Mouse (Mus musculus) E14TG2a.4 (cell line): ENCODE measurements around the gene 5330417C22Rik.

Source experiments
- H3K27me3 ChIP-seq: 2 replicates; pipeline ENCODE4 v1.6.1; 2014; ENCODE audit warnings: low read length, control low read depth; ENCODE audit not compliant: insufficient read depth
- H3K36me3 ChIP-seq: 2 replicates; pipeline ENCODE4 v1.6.1; 2014; ENCODE audit warnings: low read length, control low read depth; ENCODE audit not compliant: insufficient read depth
- H3K4me1 ChIP-seq: replicated peaks from 2 replicates; pipeline ENCODE4 v1.6.1; 2014; ENCODE audit warnings: low read depth, low read length, control low read depth
- H3K4me3 ChIP-seq: replicated peaks from 2 replicates; pipeline ENCODE4 v1.5.1; 2014; ENCODE audit warnings: mild to moderate bottlenecking, low read length
- H3K9me3 ChIP-seq: 2 replicates; pipeline ENCODE4 v1.6.1; 2014; ENCODE audit warnings: low read length, control low read depth
- CTCF ChIP-seq: conservative IDR thresholded peaks from 2 replicates; pipeline ENCODE4 v1.5.1; 2014; ENCODE audit warnings: low read length
- NANOG ChIP-seq: IDR thresholded peaks from 2 replicates; pipeline ENCODE4 v1.6.1; 2014; ENCODE audit warnings: borderline replicate concordance, low read length, mixed read lengths
- POU5F1 ChIP-seq: IDR thresholded peaks from 2 replicates; pipeline ENCODE4 v1.6.1; 2014; ENCODE audit warnings: low read length, borderline replicate concordance

Gene 5330417C22Rik

GRCm38 (mm10) chr3:108563309-108563708, 27.0 kb upstream of the 5330417C22Rik start:
- TF ChIP-seq NANOG: no peak
- TF ChIP-seq POU5F1: no peak
- peak; percentile 63 for TF ChIP-seq CTCF
- peaks cover 40% of the 10 kb centered on the region for H3K4me1 ChIP-seq
- H3K9me3 ChIP-seq: peaks cover 4% of the 10 kb centered on the region
- no peaks in the 10 kb centered on the region for H3K27me3 ChIP-seq
- peak overlapping the region; percentile 95 for H3K4me3 ChIP-seq
- peaks cover 22% of the 10 kb centered on the region for H3K36me3 ChIP-seq

GRCm38 (mm10) chr3:108562777-108563271, 26.5 kb upstream of the 5330417C22Rik start:
- Histone ChIP-seq H3K4me1 (peaks cover 38% of the 10 kb centered on the region), H3K27me3 (no peaks in the 10 kb centered on the region), H3K36me3 (peaks cover 27% of the 10 kb centered on the region), H3K9me3 (peaks cover 4% of the 10 kb centered on the region), H3K4me3 (peak overlapping the region; percentile 95)
- no peak for TF ChIP-seq NANOG
- no peak for TF ChIP-seq CTCF
- TF ChIP-seq POU5F1: no peak

- H3K4me3 ChIP-seq: peak within 1 kb of the TSS; percentile 95
- peaks cover 37% of the 10 kb centered on the region for H3K4me1 ChIP-seq
- peaks cover 31% of the 10 kb centered on the region for H3K36me3 ChIP-seq
- H3K9me3 ChIP-seq: peaks cover 4% of the 10 kb centered on the region
- no peak for TF ChIP-seq CTCF
- no peak for TF ChIP-seq NANOG
- TF ChIP-seq POU5F1: no peak
- no peaks in the 10 kb centered on the region for H3K27me3 ChIP-seq
Observed at GRCm38 (mm10) chr3:108562133-108562730, 25.9 kb upstream of the 5330417C22Rik start, which contains the start of gene Tmem167b. Gene Tmem167b (minus strand): TSS chr3:108562466.

- Histone ChIP-seq H3K9me3 (no peaks in the 10 kb centered on the region), H3K27me3 (no peaks in the 10 kb centered on the region), H3K4me3 (no peak overlapping the region), H3K4me1 (peaks cover 41% of the 10 kb centered on the region), H3K36me3 (peaks cover 35% of the 10 kb centered on the region)
- no peak for TF ChIP-seq CTCF
- no peak for TF ChIP-seq NANOG
- TF ChIP-seq POU5F1: no peak
Observed at GRCm38 (mm10) chr3:108557888-108558287, 21.6 kb upstream of the 5330417C22Rik start.

GRCm38 (mm10) chr3:108554587-108555312, 18.4 kb upstream of the 5330417C22Rik start:
- Histone ChIP-seq H3K9me3 (no peaks in the 10 kb centered on the region), H3K27me3 (no peaks in the 10 kb centered on the region)

GRCm38 (mm10) chr3:108554111-108554561, 17.8 kb upstream of the 5330417C22Rik start:
- Histone ChIP-seq H3K4me3 (peak overlapping the region; percentile 91), H3K4me1 (peaks cover 23% of the 10 kb centered on the region), H3K36me3 (peaks cover 22% of the 10 kb centered on the region), H3K27me3 (no peaks in the 10 kb centered on the region), H3K9me3 (no peaks in the 10 kb centered on the region)
- TF ChIP-seq CTCF (no peak), POU5F1 (no peak), NANOG (no peak)

More at GRCm38 (mm10) chr3:108554587-108555312, 18.4 kb upstream of the 5330417C22Rik start:
- H3K4me3 ChIP-seq: peak overlapping the region; percentile 91
- H3K4me1 ChIP-seq: peaks cover 20% of the 10 kb centered on the region
- H3K36me3 ChIP-seq: peaks cover 28% of the 10 kb centered on the region
- TF ChIP-seq POU5F1 (0 out of 2 replicates have a peak, but pooled peaks have one; percentile 25), NANOG (no peak), CTCF (peak; percentile 88)

GRCm38 (mm10) chr3:108542299-108542698, 6.0 kb upstream of the 5330417C22Rik start:
- Histone ChIP-seq H3K4me3 (no peak overlapping the region), H3K9me3 (peaks cover 5% of the 10 kb centered on the region; the same call in 1 of the 2 replicates), H3K36me3 (no peaks in the 10 kb centered on the region), H3K27me3 (no peaks in the 10 kb centered on the region; the same call in 1 of the 2 replicates), H3K4me1 (peaks cover 4% of the 10 kb centered on the region; the same call in 1 of the 2 replicates)
- TF ChIP-seq CTCF (no peak), POU5F1 (no peak), NANOG (no peak)

- H3K36me3 ChIP-seq: no peaks in the 10 kb centered on the region
- no peaks in the 10 kb centered on the region for H3K9me3 ChIP-seq
- H3K27me3 ChIP-seq: peaks cover 31% of the 10 kb centered on the region
- no peak for TF ChIP-seq POU5F1
- TF ChIP-seq CTCF: peak; percentile 75
- no peak overlapping the region; the same call in 1 of the 2 replicates for H3K4me3 ChIP-seq
- H3K4me1 ChIP-seq: peaks cover 11% of the 10 kb centered on the region
Observed at GRCm38 (mm10) chr3:108537303-108537702, 967 bp upstream of the 5330417C22Rik start.
